Mouse (Mus musculus) spleen, adult 2 months (tissue): ENCODE measurements at regions not wholly inside any gene's neighbourhood (a gene's known extent, or its start where the extent isn't known, plus 50 kb on each side); places are given as distances from the start of the nearest gene placed in this dataset.

Experiments used
- DNase-seq, 2 experiments: peaks; one replicate each; pipeline versions ENCODE4 v3.0.0 to v3.0.0-alpha.2; 2012 to 2021; ENCODE audit warnings: low spot score in 2 of 2, low read depth in 1 of 2
- H3K27ac ChIP-seq: fragments of 200-500 bp; 2 replicates; pipeline ENCODE4 v1.5.1; 2012; ENCODE audit warnings: low read length, inconsistent platforms; ENCODE audit not compliant: insufficient read depth
- H3K27me3 ChIP-seq: fragments of 200-500 bp; 2 replicates; pipeline ENCODE4 v1.6.1; 2012; ENCODE audit warnings: mild to moderate bottlenecking, moderate library complexity, low read length, inconsistent platforms; ENCODE audit not compliant: control insufficient read depth, insufficient read depth
- H3K36me3 ChIP-seq: fragments of 200-500 bp; 2 replicates; pipeline ENCODE4 v1.6.1; 2012; ENCODE audit warnings: mild to moderate bottlenecking, low read length, inconsistent platforms; ENCODE audit not compliant: control insufficient read depth, insufficient read depth
- H3K4me1 ChIP-seq: fragments of 200-500 bp; 2 replicates; pipeline ENCODE4 v1.6.1; 2011; ENCODE audit warnings: inconsistent platforms; ENCODE audit not compliant: control insufficient read depth, insufficient read depth, insufficient read length
- H3K4me3 ChIP-seq: fragments of 200-500 bp; 2 replicates; pipeline ENCODE4 v1.5.1; 2011; ENCODE audit warnings: mild to moderate bottlenecking, inconsistent platforms; ENCODE audit not compliant: insufficient read depth, insufficient read length; ENCODE audit errors: extremely low read depth
- CTCF ChIP-seq: fragments of 200-500 bp; IDR thresholded peaks from 2 replicates; pipeline ENCODE4 v1.5.1; 2011; ENCODE audit warnings: mild to moderate bottlenecking, inconsistent platforms; ENCODE audit not compliant: insufficient read depth, insufficient read length, insufficient replicate concordance; ENCODE audit errors: extremely low read depth
- POLR2A ChIP-seq: fragments of 200-500 bp; IDR thresholded peaks from 2 replicates; pipeline ENCODE4 v1.6.1; 2011; ENCODE audit warnings: low read depth, low read length, inconsistent platforms
- WGBS: fragments of 180-500 bp; shearing (Covaris S2); methylation state at CpG from one replicate; pipeline ENCODE4 v1.1.7; 2018; 5-methylcytosine and 5-hydroxymethylcytosine counted together

GRCm38 (mm10) chr11:40446846-40447245 lies 248.2 kb downstream of the Mat2b start:
- H3K4me1 ChIP-seq: no peaks in the 10 kb centered on the region
- no peaks in the 10 kb centered on the region for H3K27me3 ChIP-seq
- TF ChIP-seq POLR2A: no peak
- TF ChIP-seq CTCF: no peak
- H3K27ac ChIP-seq: no peak overlapping the region
- DNase-seq: no peak
- no peak overlapping the region for H3K4me3 ChIP-seq
- no peaks in the 10 kb centered on the region for H3K36me3 ChIP-seq
- 63% methylated on average over 2 of the region's 2 CpGs for WGBS

- Histone ChIP-seq H3K27ac (no peak overlapping the region), H3K27me3 (no peaks in the 10 kb centered on the region), H3K4me1 (no peaks in the 10 kb centered on the region), H3K36me3 (no peaks in the 10 kb centered on the region), H3K4me3 (no peak overlapping the region)
- WGBS: 85% methylated on average over 1 of the region's 1 CpGs
- no peak for TF ChIP-seq POLR2A
- no peak for TF ChIP-seq CTCF
- no peak for DNase-seq
Observed at GRCm38 (mm10) chr11:40434002-40434401, 261.0 kb downstream of the Mat2b start.

- Histone ChIP-seq H3K27me3 (no peaks in the 10 kb centered on the region), H3K4me1 (no peaks in the 10 kb centered on the region), H3K36me3 (no peaks in the 10 kb centered on the region), H3K27ac (no peak overlapping the region), H3K4me3 (no peak overlapping the region)
- no peak for DNase-seq
- no peak for TF ChIP-seq CTCF
- no peak for TF ChIP-seq POLR2A
- 72% methylated on average over 2 of the region's 2 CpGs for WGBS
Observed at GRCm38 (mm10) chr11:40428858-40429257, 266.1 kb downstream of the Mat2b start.

- TF ChIP-seq POLR2A (no peak), CTCF (no peak)
- H3K27ac ChIP-seq: no peak overlapping the region
- no peak for DNase-seq
- 72% methylated on average over 3 of the region's 3 CpGs for WGBS
- no peaks in the 10 kb centered on the region for H3K27me3 ChIP-seq
- H3K4me3 ChIP-seq: no peak overlapping the region
- no peaks in the 10 kb centered on the region for H3K4me1 ChIP-seq
- H3K36me3 ChIP-seq: no peaks in the 10 kb centered on the region
Observed at GRCm38 (mm10) chr11:40424316-40424715, 270.7 kb downstream of the Mat2b start.

GRCm38 (mm10) chr11:40407571-40407970 lies 287.4 kb downstream of the Mat2b start:
- TF ChIP-seq CTCF: no peak
- no peak for TF ChIP-seq POLR2A
- no peak for DNase-seq
- H3K4me1 ChIP-seq: no peaks in the 10 kb centered on the region
- H3K27me3 ChIP-seq: no peaks in the 10 kb centered on the region
- H3K36me3 ChIP-seq: no peaks in the 10 kb centered on the region
- H3K4me3 ChIP-seq: no peak overlapping the region
- H3K27ac ChIP-seq: no peak overlapping the region

- Histone ChIP-seq H3K27ac (no peak overlapping the region), H3K27me3 (no peaks in the 10 kb centered on the region), H3K4me1 (no peaks in the 10 kb centered on the region), H3K4me3 (no peak overlapping the region), H3K36me3 (no peaks in the 10 kb centered on the region)
- TF ChIP-seq CTCF (no peak), POLR2A (no peak)
- 30% methylated on average over 1 of the region's 1 CpGs for WGBS
- DNase-seq: no peak
Observed at GRCm38 (mm10) chr11:40402249-40402648, 292.8 kb downstream of the Mat2b start.

- Histone ChIP-seq H3K36me3 (no peaks in the 10 kb centered on the region), H3K27me3 (no peaks in the 10 kb centered on the region), H3K27ac (no peak overlapping the region), H3K4me3 (no peak overlapping the region), H3K4me1 (no peaks in the 10 kb centered on the region)
- DNase-seq: no peak
- WGBS: 88% methylated on average over 9 of the region's 9 CpGs
- TF ChIP-seq CTCF: no peak
- no peak for TF ChIP-seq POLR2A
Observed at GRCm38 (mm10) chr11:40397453-40398104, 297.4 kb downstream of the Mat2b start.
